Mouse (Mus musculus): Measurements from ENCODE around the gene H2al1b.
"Not testable (repeated sequence)": the region's sequence is repeated elsewhere in the genome, so short reads cannot be mapped to it uniquely, and the experiment has no call there.

The H2al1b gene

DNA sequence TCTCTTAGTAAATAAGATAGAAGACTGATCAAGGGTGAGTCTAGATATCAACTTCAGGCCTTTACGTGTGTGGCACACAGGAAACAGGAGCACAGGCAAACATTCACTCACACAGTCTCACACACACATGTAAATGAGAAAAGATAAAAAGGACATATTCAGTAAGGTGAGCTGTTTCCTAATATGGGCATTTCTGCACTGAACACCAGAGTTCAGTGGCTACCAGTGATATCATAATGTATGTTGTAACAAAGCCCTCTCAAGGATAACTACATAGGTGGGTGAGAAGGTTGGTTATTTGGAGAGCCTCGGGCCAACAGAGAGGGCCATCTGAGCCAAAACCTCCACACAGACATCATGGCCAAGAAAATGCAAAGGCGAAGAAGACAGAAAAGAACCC lies at the start of gene H2al1b:
Gene H2al1b (plus strand): TSS at position 301 of the 400 bp plus-strand sequence.
- not testable (repeated sequence) for DNase-seq (ENCODE audit: extremely low read depth, insufficient read length, low spot score)

DNA sequence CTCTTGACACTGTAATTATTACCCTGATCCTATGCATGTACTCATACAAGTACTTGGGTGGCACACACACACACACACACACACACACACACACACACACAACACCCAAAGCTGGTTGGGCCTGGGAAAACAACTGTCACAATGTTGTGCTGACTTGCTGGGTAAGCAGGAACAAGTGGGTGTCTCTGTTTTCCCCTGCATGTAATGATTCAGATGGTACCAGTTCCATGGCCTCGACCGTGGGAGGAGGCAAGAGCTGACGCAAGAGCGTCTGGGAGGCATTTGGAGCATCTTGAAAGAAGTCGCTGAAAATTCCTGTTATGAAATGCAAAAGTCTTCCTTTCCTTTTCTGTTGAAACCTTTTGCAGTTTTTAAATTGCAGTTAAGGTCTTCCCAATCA lies 48.2 kb upstream of the H2al1b start:
- no peak for DNase-seq (ENCODE audit: extremely low read depth, insufficient read length, low spot score)

DNA sequence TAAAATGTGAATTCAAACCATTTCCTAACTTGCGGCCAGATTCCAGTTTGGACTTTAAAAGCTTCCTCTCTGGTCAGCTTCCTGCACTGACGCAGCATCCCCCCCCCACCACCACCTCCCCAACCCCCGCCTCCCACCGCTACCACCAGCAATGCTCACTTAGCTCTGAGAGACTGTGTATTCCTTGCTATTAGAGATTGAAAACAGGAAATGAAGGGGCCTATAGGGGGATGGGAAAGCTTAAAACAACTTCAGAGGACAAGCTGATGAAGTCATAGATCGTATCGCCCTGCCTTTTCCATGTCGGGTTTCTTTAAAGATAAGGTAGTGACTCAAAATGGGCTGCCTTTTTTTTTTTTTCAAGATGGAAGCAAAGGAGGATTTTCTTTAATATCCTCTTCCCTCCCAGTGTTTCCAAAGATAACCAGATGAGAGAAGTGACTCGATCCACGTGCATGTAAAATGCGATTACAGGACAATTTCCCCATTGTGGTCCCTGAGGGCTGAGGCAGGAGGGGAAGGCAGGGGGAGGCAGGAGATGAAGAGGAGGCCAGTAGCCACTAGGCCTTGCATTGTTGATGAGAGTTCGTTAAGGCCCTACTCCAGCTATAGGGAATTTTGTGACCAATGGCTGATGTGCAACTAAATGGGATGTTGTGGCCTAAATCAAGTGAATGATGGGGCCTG lies 47.6 kb upstream of the H2al1b start:
- no peak for DNase-seq (ENCODE audit: extremely low read depth, insufficient read length, low spot score)

DNA sequence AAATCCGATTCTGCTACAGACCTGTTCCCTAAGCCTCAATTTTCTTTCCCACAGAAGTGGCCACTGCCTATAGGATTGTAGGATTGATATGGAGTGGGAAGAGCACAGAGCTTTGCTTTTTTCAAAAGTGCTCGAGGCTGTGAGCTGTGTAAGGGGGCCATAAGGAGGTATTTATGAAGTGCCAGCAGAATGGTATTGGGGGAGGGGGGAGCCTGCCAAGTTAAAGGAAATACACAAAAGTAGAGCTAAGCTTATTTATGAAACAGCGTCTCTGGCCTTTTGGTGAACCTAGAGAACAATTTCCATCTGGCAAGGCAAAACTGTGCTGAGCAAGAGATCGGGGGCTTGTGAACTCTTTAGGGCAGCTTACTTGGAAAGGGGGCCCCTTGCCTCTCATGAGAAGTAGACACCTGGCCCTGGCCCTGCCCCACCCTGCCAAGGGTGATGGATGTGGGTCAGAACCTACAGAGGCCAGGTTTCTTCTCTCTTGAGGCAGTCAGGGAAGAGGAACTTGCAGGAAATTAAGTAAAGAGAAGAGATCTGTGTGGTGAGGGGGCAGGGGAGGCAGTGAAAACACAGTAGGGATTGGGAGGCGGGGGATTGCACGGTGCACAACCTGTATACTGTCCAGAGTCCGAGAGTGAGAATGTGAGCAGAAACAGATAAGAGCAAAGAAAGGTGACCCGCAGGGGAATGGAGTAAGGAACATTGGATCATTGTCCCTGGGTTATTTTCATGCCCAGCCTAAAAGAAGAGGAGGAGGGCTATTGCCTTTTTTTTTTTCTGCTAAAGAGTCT lies 46.5 kb upstream of the H2al1b start:
- DNase-seq (ENCODE audit: extremely low read depth, insufficient read length, low spot score) = no peak

DNA sequence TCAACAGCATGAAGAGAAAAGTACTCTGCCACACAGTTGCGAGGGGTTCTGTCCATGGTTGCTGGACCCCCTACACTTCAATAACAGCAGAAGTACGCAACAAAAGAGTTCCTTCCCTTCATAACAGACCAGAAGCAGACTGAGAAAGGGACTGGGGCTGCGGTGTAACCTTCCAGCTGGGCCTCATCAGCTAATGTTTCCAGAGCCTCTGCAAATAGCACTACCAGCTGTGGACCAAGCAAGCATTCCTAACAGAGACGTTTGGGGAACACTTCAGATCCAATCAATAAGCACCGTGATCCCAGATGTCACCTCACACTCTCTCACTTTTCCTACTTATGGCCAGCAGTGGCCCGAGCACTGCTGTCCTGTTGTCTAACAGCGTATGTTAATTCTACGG lies 37.3 kb upstream of the H2al1b start:
- DNase-seq (ENCODE audit: extremely low read depth, insufficient read length, low spot score) = no peak

DNA sequence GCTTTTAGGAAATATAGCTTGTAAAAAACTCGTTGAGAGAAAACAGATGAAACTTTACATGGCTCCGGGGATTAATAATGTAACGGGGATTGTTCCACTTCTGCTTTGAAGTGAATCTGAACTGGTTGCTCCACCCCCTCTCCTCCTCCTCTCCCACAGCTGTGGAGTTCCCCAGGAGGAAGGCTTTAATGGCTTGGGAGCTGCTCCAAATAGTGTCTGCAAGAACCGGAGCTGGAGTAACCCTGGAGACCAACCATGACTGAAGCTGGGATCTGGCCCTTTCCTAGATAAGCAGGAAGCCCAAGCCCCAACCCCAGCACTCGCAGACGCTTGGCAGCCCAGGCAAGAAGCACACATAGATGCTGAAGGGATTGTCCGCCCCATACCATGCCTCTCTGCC lies 34.4 kb upstream of the H2al1b start:
- DNase-seq (ENCODE audit: extremely low read depth, insufficient read length, low spot score) = no peak

DNA sequence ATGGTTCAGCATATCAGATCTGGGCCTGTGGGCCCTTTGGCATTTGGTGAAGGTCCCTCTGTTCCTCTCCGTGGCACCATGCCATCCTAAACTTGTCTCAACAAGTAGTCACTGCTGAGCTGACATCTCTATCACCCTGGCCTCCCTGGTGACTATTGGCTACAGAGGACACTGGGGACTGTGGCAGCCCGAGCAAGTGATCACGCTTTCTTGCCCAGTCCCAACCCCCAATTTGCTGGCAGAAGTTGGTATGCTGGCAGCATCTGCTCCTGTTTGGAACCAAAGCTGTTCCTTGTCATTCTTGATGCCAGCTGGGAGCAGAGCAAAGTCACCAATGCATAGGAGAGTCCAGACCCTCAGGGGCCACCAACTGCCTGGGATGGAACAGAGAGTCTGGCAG lies 33.2 kb upstream of the H2al1b start:
- DNase-seq (ENCODE audit: extremely low read depth, insufficient read length, low spot score) = no peak

DNA sequence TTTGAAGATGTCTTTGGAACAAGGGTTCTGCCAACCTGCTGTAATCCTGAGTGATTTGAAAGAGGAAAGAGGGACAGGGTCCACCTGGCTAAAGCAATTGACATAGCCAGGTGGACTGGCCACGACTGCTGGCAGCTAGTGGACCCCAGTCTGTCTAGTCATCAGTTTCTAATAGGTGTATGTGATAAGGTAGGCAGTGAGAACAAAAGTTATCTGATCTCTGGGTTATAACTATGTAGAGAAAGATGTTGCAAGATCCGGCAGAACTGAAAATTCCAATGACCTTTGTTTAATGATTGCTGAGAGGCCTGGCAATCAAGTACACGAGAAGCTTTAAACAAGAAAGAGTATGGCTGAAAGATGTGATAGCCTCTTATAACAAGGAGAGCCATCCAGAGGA lies 29.0 kb upstream of the H2al1b start:
- DNase-seq (ENCODE audit: extremely low read depth, insufficient read length, low spot score) = no peak

DNA sequence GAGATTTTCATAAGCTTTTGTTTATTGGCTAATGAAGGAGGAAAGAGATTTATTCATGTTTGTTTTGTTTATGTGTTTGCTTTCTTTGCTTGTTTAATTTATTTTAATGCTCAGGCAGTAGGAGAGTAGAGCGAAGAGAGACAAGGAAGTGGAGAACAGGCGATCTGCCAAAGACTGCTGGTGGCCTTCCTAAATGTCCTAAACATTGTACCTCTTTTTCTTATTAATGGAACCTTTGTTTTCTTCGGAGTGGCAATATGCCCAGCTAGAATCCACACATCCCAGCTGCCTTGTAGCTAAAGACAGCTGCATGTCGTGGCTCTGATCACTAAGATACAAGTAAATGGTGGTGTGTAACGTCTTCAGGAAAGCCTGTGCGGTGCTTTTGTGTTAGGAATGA lies 25.1 kb upstream of the H2al1b start:
- no peak for DNase-seq (ENCODE audit: extremely low read depth, insufficient read length, low spot score)

DNA sequence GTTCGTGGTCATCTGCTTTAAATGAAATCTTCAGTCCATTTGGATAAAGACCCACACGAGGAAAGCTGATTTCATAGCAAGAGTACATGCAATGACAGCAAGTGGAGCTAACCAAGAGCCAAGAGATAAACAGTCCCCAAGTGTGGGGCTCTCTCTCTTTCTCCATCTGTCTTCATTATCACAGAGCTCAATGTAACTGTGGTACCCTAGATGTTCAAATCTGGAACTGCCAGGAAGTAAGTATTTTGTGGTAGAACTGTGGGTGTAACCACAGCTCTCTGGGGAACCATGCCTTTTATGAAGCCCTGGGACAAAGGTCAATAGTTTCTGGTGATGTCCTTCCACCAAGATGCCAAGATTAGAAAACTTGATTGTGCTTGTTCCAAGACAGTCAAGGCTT lies 21.5 kb upstream of the H2al1b start:
- no peak for DNase-seq (ENCODE audit: extremely low read depth, insufficient read length, low spot score)

DNA sequence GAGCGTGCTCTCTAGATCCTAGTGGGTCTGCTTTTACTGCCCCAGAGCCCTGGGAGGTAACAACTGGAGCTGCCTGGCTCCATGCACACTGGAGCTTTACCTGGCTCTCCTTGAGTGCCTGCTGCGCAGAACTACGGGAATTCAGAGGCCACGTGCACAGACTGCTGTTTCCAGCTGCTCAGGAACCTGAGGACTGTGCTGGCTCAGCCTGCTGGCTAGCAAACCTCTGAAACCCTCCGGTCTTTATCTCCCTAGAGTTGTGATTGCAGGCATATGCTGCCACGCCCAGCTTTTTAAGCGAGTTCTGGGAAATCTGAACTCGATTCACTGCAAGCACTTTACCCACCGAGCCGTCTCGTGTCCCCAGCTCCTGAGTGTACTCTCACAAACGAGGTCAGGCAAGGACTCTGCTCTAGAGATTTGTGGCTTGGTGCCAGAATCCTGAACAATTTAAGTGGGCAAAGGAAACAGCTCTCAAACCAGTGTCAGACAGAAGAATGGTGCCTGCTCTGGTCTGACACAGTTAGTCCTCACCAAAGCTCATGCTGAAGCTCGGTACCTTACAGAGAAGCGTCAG lies 13.8 kb upstream of the H2al1b start:
- no peak for DNase-seq (ENCODE audit: extremely low read depth, insufficient read length, low spot score)

DNA sequence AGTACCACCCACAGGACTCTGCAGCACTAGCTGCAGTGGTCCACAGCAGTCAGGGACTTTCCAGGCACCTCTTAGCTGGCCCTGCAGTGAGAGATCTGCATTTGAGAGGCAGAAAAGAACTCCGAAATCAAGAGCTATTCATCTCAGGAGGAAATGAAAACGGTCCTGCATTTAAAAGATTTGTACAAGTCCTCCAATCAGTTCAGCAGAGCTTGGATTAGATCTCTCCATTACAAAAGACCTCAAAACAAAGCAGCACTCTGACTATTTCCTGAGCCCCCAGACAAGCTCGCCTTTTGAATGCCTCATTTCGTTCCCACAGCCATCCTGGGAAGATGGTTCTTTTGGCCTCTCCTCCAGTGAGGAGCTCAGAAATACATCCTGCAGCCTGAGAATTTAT lies 13.0 kb upstream of the H2al1b start:
- DNase-seq (ENCODE audit: extremely low read depth, insufficient read length, low spot score) = no peak

DNA sequence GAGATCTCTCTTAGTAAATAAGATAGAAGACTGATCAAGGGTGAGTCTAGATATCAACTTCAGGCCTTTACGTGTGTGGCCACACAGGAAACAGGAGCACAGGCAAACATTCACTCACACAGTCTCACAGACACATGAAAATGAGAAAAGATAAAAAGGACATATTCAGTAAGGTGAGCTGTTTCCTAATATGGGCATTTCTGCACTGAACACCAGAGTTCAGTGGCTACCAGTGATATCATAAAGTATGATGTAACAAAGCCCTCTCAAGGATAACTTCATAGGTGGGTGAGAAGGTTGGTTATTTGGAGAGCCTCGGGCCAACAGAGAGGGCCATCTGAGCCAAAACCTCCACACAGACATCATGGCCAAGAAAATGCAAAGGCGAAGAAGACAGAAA lies 3.3 kb upstream of the H2al1b start, which contains the start of gene H2al1a:
Gene H2al1a (plus strand): TSS at position 301 of the 400 bp plus-strand sequence.
- DNase-seq (ENCODE audit: extremely low read depth, insufficient read length, low spot score) = not testable (repeated sequence)

DNA sequence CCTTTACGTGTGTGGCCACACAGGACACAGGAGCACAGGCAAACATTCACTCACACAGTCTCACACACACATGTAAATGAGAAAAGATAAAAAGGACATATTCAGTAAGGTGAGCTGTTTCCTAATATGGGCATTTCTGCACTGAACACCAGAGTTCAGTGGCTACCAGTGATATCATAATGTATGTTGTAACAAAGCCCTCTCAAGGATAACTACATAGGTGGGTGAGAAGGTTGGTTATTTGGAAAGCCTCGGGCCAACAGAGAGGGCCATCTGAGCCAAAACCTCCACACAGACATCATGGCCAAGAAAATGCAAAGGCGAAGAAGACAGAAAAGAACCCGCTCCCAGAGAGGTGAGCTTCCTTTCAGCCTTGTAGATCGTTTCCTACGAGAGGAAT lies 3.1 kb downstream of the H2al1b start, which contains the start of gene H2al1c:
Gene H2al1c (plus strand): TSS at position 301 of the 400 bp plus-strand sequence.
- not testable (repeated sequence) for DNase-seq (ENCODE audit: extremely low read depth, insufficient read length, low spot score)

DNA sequence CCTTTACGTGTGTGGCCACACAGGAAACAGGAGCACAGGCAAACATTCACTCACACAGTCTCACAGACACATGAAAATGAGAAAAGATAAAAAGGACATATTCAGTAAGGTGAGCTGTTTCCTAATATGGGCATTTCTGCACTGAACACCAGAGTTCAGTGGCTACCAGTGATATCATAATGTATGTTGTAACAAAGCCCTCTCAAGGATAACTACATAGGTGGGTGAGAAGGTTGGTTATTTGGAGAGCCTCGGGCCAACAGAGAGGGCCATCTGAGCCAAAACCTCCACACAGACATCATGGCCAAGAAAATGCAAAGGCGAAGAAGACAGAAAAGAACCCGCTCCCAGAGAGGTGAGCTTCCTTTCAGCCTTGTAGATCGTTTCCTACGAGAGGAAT lies 6.3 kb downstream of the H2al1b start, which contains the start of gene H2al1d:
Gene H2al1d (plus strand): TSS at position 301 of the 400 bp plus-strand sequence.
- not testable (repeated sequence) for DNase-seq (ENCODE audit: extremely low read depth, insufficient read length, low spot score)

DNA sequence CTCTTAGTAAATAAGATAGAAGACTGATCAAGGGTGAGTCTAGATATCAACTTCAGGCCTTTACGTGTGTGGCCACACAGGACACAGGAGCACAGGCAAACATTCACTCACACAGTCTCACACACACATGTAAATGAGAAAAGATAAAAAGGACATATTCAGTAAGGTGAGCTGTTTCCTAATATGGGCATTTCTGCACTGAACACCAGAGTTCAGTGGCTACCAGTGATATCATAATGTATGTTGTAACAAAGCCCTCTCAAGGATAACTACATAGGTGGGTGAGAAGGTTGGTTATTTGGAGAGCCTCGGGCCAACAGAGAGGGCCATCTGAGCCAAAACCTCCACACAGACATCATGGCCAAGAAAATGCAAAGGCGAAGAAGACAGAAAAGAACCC lies 9.4 kb downstream of the H2al1b start, which contains the start of gene H2al1e:
Gene H2al1e (plus strand): TSS at position 301 of the 400 bp plus-strand sequence.
- not testable (repeated sequence) for DNase-seq (ENCODE audit: extremely low read depth, insufficient read length, low spot score)

DNA sequence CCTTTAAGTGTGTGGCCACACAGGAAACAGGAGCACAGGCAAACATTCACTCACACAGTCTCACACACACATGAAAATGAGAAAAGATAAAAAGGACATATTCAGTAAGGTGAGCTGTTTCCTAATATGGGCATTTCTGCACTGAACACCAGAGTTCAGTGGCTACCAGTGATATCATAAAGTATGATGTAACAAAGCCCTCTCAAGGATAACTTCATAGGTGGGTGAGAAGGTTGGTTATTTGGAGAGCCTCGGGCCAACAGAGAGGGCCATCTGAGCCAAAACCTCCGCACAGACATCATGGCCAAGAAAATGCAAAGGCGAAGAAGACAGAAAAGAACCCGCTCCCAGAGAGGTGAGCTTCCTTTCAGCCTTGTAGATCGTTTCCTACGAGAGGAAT lies 12.6 kb downstream of the H2al1b start, which contains the start of gene H2al1f:
Gene H2al1f (plus strand): TSS at position 301 of the 400 bp plus-strand sequence.
- not testable (repeated sequence) for DNase-seq (ENCODE audit: extremely low read depth, insufficient read length, low spot score)

DNA sequence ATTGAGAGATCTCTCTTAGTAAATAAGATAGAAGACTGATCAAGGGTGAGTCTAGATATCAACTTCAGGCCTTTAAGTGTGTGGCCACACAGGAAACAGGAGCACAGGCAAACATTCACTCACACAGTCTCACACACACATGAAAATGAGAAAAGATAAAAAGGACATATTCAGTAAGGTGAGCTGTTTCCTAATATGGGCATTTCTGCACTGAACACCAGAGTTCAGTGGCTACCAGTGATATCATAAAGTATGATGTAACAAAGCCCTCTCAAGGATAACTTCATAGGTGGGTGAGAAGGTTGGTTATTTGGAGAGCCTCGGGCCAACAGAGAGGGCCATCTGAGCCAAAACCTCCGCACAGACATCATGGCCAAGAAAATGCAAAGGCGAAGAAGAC lies 15.7 kb downstream of the H2al1b start, which contains the start of gene H2al1g:
Gene H2al1g (plus strand): TSS at position 301 of the 400 bp plus-strand sequence.
- DNase-seq (ENCODE audit: extremely low read depth, insufficient read length, low spot score) = not testable (repeated sequence)

DNA sequence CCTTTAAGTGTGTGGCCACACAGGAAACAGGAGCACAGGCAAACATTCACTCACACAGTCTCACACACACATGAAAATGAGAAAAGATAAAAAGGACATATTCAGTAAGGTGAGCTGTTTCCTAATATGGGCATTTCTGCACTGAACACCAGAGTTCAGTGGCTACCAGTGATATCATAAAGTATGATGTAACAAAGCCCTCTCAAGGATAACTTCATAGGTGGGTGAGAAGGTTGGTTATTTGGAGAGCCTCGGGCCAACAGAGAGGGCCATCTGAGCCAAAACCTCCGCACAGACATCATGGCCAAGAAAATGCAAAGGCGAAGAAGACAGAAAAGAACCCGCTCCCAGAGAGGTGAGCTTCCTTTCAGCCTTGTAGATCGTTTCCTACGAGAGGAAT lies 19.0 kb downstream of the H2al1b start, which contains the start of gene H2al1h:
Gene H2al1h (plus strand): TSS at position 301 of the 400 bp plus-strand sequence.
- not testable (repeated sequence) for DNase-seq (ENCODE audit: extremely low read depth, insufficient read length, low spot score)

DNA sequence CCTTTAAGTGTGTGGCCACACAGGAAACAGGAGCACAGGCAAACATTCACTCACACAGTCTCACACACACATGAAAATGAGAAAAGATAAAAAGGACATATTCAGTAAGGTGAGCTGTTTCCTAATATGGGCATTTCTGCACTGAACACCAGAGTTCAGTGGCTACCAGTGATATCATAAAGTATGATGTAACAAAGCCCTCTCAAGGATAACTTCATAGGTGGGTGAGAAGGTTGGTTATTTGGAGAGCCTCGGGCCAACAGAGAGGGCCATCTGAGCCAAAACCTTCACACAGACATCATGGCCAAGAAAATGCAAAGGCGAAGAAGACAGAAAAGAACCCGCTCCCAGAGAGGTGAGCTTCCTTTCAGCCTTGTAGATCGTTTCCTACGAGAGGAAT lies 22.1 kb downstream of the H2al1b start, which contains the start of gene H2al1i:
Gene H2al1i (plus strand): TSS at position 301 of the 400 bp plus-strand sequence.
- not testable (repeated sequence) for DNase-seq (ENCODE audit: extremely low read depth, insufficient read length, low spot score)

DNA sequence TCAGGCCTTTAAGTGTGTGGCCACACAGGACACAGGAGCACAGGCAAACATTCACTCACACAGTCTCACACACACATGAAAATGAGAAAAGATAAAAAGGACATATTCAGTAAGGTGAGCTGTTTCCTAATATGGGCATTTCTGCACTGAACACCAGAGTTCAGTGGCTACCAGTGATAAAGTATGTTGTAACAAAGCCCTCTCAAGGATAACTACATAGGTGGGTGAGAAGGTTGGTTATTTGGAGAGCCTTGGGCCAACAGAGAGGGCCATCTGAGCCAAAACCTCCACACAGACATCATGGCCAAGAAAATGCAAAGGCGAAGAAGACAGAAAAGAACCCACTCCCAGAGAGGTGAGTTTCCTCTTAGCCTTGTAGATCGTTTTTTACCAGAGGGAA lies 25.3 kb downstream of the H2al1b start, which contains the start of gene H2al1j:
Gene H2al1j (plus strand): TSS at position 301 of the 400 bp plus-strand sequence.
- DNase-seq (ENCODE audit: extremely low read depth, insufficient read length, low spot score) = not testable (repeated sequence)

Measured in 3134 (cell line).